Mouse (Mus musculus): ENCODE measurements around the gene Iqgap2.

The Iqgap2 gene

DNA sequence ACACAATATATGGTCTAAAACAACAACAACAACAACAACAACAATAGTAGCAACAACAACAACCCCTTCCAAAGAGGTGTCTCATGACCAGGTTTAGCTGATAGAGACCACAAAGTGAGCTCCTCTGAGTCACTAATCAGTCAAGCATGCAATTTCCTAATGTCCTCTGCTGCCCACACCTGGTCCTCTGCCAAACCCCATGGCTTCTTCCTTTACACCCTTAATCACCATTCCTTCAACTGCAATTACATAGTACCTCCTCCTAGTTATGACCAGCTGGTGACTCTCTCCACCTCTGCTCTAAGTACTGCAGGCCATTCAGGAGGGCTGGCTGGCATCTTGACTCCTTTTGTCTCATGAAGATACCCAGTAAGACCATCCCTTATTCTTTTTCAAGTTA, 60.0 kb downstream of the Iqgap2 start:
- no peak for DNase-seq (ENCODE audit: extremely low read depth, low read depth, low spot score)

DNA sequence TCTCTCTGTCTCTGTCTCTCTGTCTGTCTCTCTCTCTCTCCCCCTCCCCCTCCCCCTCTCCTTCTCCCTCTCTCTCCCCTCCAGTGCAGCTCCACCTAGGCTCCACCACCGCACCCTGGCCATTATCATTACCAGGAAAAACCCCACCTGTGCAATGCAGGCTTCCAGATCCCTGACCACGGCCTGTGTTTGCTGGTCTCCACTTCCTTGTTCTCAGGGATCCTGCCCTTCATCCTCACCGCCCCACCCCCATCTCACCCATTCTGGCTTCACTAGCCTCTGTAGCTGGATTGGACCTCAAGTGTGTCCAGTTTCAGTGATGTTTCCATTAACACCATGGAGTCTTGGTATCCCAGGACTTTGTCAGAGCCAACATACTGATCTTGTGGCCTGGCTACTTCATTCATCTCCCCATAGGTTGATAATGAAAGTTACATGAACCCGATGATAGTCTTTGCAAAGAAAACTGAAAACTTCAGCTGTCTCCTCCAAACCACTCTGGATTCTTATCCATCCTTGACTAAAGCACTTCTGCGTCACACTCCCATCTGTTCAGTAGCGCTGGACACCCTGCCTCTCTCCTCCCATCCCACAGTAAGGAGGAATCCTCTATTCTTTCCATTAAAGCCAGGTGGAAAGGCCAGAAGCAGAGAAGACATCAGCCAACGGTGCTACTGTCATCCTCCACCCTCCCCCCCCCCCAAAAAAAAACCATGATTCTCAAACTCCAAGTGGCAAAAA, 62.1 kb downstream of the Iqgap2 start:
- no peak for DNase-seq (ENCODE audit: extremely low read depth, low read depth, low spot score)

DNA sequence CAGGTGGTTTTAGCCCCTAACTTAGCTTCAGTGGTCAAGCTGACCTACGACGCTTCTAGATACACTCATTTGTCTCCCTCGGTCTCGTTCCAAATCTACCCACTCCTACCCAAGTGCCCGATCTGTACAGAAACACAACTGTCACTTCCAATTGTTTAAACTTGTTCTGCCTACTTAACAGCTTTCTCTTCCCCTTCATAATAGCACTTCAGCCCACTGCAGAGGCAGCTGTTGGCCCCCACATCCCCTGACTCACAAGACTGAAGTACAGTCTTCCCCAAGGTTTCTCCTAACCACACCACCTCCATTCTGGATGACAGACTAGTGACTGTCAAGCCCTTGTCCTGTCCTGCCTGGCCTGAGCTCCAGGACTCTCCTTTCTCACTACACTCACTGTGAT, 63.1 kb downstream of the Iqgap2 start:
- no peak for DNase-seq (ENCODE audit: extremely low read depth, low read depth, low spot score)

DNA sequence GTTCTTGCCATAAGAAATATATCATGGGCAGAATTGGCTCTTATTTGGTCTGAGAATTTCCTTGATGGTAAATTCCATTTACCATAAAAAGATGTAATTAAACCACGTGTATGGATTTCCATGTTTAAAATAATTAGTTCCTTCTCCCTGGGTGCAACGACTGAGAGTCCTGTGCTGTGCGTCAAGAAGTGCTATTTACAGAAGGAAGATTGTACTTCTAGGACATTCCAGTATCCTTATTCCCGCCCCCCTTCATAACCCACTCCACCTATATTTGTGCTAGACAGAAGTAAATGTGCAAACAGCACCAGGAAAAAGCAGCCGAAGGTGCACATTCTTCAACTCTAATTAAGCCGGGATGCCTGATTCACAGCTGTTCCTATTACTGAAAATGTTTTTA, 65.5 kb downstream of the Iqgap2 start:
- DNase-seq (ENCODE audit: extremely low read depth, low read depth, low spot score) = no peak

DNA sequence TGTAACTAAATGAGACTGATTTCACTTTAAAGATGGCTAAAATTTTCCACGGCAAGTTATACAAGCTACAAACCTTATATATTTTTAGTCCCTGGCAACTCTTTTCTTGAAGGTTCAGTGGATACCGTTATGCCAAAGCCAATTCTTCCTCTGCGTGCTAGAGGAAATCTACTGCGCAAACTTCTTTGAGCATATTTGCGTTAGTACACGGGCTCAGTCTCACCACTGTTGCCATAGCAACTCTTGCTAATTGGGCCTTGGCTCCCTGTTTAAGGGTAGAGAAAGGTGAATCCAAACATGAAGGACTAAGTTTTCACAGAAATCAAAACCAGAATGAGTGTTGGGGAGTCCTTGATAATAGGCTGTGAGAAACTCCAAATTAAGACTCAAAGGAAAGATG, 68.8 kb downstream of the Iqgap2 start:
- DNase-seq (ENCODE audit: extremely low read depth, low read depth, low spot score) = no peak

DNA sequence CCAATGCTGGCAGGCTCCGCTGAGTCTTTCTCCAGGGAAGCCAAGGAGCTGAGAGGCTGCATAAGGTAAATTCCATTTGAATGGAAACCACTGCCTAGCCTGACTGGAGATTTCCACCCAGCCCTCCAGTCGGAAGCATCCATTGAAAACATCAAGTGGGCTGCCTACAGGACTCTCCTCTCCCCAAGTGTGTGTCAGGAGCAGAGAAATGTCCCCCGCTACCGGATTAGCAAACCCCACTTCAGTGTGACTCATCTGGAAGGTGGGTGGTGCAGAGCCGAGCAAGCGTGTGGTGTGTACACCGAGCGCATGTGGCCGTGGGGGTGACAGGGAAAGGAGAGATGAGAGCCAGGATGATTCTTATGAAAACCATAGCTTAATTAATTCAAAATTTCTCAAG, 71.7 kb downstream of the Iqgap2 start:
- DNase-seq (ENCODE audit: extremely low read depth, low read depth, low spot score) = no peak

DNA sequence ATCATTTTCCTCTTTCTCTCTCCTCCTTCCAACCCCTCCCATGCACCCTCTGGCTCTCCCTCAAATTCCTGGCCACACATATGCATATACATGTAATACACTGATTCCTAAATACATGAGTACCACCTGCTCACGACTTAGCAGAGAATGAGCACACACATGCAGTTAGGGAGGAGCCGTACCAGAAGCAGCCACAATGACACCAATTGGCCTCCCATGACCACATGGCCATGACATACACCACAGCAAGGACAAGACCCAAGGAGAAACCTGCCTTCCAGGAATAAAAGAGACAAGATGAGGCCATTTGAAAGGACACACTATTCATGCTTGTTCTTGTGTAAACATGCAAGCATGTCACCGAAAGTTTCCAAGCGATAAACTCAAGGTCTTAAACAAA, 72.8 kb downstream of the Iqgap2 start:
- no peak for DNase-seq (ENCODE audit: extremely low read depth, low read depth, low spot score)

DNA sequence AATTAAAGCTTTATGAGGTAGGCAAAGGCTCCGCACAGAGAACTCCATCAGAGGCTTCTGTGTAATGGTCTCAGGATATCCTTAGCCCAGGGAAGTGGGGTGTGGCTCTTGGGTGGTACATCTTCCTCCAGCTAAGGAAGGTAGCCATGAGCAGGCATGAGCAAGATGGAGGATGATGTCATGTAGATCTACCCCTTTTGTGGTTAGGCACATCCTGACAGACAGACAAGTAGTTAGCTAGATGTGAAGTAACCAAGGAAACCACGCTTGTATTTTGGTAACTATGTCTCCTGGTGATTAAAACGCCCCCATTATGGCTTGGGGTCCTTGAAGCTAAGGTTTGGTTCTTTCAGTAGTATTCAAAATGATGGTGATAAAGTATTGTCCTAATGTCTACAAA, 78.1 kb downstream of the Iqgap2 start:
- no peak for DNase-seq (ENCODE audit: extremely low read depth, low read depth, low spot score)

DNA sequence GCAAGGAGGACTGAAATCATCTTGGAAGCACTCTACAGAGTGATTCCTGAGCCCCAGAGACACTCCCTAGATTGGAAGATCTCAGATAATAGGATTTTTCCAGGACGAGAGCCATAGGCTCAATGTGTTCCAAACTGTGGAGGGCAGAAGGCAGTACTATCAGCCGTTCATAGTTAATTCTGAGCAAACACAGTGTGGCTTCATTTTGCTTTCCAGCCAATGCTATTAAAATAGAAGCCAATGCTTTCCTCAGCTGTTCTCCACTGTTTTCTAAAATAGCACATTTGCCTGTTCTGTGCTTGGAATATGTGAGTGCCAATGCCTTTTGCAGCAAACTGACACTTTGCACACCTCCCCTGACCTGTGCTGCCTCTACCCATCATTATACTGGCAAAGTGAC, 80.9 kb downstream of the Iqgap2 start:
- no peak for DNase-seq (ENCODE audit: extremely low read depth, low read depth, low spot score)

DNA sequence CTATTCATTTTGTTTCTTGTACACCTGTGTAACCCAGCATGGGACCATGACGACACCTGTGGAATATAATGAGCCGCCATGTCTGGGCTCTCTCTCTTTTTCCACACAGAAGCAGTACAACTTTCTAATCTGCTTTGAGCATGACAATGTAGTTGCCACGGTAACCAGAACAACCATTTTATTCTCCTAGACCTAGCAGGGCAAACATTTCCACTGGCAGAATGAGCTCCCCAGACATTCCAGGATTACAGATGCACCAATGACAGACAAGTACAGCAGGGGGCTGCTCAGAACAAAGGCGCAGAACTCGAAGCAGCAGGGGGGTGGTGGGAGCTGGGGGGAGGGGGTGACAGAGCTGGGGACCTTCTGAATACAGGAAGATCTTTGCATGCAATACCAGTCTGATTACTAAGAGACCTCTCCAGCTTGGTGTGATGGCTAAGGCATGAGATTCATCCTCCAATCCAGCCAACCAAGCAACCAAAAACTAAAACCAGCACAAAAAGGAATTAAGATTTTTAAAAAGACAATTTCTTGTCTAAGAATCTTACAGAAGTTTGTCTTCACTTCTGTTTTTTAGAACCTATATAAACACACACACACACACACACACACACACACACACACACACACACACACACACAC, 84.5 kb downstream of the Iqgap2 start:
- DNase-seq (ENCODE audit: extremely low read depth, low read depth, low spot score) = no peak

DNA sequence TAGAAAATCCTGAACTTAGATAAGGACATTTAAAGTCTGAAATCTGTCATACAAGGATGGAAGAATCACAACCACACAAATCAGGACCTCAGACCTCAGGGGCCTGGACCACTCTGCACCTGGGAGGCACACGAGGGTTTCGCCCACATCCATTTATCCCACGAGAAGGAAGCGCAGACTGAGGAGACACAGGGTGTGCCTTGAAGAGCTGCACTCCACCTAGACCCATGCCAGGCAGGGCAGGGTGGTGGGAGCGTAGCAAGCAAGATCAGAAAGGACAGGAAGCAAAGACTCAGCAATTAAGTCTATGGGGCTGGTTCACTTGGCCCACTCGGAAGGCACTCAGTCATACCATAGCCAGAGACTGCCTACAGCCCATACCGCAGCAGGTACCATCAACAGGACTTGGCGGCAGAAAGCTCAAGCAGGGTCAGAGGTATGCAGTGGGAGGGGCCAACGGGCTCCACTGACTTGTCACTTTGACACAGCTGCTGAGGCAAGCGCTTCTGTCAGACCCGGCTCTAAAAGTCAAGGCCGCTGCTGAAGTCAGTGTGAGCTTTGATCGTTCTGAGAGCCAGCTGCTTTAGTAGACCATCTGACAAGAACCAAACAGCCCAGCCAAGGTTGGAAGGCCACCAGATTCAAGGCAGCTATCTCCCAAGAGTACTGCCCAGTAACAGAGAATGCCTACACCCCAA, 86.1 kb downstream of the Iqgap2 start:
- no peak for DNase-seq (ENCODE audit: extremely low read depth, low read depth, low spot score)

DNA sequence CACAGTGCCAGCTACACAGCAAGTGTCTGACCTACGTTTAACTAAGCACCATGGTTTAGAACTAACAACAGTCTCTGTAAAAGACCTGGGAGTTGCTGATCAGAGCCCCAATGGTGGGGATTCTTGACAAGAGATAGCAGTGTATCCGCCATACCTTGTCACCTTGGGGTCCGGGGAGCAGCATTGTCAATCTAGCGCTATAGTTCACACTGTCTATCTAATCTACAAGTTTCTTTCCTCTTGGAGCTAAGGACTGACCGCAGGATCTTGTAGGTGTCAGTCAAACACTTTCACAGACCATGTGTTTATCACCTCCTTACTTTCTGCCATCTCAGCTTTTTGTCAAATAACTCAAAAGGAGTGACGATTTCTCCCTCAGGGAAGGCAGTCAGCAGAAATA, 87.6 kb downstream of the Iqgap2 start:
- DNase-seq (ENCODE audit: extremely low read depth, low read depth, low spot score) = no peak

DNA sequence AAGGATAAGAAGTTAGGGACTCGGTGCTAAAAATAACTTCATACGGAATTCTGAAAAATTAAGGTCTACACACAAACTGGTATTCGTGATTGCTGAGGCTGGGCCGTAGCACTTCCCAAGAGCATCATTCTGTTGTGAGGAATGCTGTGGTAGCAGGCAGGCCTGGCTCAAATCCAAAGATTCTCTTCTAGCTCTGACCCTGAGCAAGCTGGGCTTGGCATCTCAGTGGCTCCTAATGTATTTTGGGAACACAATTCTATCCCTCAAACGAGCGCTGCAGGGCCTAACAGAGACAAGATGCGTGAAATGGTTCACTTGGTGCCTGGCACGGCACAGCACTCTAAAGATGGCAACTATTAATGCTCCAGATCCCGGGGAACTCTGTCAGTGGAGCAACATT, 90.8 kb downstream of the Iqgap2 start:
- DNase-seq (ENCODE audit: extremely low read depth, low read depth, low spot score) = no peak

DNA sequence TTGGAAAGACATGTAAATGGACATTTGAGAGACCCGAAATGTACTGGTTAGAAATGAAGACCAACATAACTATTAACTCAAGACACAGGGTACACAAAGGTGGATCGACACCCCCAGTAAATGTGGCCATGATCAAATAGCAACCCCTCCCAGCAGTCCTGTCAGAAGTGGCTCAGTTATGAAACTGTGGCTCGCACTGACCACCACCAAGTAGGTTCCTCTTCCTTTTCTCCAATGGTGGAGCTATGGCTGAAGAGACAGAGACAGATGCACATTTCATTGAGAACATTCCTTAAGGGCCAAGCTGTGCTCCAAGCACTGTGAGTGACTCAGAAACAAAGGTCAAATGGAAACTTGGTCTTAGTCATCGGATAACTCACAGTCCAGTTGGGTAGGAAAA, 92.4 kb downstream of the Iqgap2 start:
- no peak for DNase-seq (ENCODE audit: extremely low read depth, low read depth, low spot score)

DNA sequence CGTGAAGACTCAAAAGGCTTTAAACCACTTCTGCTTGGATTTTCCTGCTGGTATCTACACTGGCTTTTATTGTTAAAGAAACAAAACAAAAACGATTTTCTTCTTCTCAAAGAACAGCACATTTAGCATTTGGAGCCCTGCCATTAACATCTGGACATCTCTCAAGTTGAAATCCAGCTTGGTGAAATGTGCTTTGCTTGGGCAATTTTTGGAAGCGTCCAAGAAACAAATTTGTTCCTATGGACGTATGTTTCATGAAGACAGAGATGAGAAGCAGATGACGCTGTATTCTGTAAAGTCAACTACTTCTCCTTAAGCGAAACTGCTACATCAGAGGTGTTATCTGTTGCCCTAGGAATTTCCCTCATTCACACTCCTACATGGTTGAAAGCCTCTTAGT, 93.0 kb downstream of the Iqgap2 start:
- no peak for DNase-seq (ENCODE audit: extremely low read depth, low read depth, low spot score)

DNA sequence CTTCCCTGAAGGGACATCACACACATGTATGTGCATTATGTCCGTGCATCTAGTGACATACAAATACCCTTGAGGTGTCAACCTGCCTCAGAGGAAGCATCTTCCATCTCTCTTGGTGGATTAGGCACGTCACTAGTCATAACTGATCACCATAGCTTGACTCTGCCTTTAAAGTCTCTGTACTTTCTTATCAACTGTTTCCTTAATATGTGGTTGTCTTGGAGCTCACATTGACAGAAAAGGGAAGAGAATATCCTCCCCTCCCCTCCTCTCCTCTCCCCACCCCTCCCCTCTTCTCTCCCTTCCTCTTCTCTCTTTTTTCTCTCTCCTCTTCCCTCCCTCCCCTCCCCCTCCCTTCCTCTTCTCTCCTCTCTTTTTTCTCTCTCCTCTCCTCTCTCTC, 94.2 kb downstream of the Iqgap2 start:
- no peak for DNase-seq (ENCODE audit: extremely low read depth, low read depth, low spot score)

DNA sequence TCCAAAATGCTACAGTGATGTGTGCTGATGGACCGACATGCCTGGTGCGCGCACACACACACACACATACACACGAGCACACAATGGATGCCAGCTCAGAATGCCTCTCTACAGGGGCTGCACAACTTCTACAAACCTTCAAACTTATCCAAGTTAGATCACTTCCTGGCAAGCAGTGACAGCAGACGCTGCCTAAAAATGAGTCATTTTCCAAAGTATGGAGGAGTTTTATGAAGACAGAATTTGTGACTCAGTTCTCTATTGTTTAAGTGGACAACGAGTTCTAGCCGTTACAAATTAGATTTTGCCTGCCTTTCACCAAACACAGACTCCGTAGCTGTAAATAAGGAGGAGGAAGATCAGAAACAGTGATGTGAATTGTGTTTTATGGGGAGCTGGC, 97.4 kb downstream of the Iqgap2 start:
- DNase-seq (ENCODE audit: extremely low read depth, low read depth, low spot score) = no peak

DNA sequence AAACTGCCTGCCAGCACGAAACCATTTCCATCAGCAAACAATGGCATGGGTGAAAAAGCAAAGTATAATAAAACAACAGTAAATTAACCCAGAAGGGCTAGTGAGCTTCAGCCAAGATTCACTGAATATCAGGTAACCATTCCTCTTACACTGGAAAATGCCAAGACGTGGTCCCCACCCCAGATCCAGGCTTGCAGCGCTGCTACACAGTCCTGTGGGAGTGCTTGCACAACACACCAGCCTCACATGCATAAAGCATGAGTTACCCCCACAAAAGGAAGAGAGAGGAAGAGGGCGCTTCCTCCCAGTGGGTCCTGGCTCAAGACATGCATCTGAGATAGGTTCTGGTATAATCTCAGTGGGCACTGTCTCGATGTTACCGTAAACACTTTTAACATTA, 100.8 kb downstream of the Iqgap2 start:
- DNase-seq (ENCODE audit: extremely low read depth, low read depth, low spot score) = no peak

DNA sequence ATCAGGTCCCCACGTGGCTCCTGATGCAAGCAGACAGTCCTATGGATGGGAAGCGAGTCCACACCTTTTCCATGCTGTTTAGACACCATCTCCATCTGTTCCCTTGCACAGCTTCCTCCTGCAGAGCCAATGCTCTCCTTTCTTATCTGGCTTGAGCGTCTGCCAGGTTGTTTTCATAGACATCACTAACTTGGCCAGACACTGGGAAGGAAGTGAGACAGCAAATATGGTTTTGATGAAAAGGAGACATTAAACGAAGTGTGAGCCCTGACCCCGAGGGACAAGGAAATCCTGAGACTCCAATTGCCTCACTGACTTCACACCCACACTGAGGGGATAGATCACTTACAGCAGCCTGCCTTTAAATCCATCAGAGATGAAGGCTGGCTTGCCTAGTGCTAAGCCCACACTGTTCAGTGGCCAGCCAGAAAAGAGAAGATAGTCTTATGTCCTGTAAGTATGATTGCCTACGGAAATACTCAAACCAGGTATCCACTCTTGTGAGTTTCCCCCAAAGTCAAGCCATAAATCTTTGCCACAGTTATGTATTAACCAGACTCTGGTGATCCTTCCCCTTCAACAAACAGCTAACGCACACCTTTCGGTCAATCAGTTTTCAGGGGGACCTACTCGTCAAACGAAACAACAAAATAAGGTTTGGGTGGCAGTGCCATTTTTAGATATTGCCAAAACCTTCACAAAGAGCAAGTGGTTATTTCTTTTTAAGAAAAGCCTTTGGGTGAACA, 102.9 kb downstream of the Iqgap2 start:
- DNase-seq (ENCODE audit: extremely low read depth, low read depth, low spot score) = no peak

DNA sequence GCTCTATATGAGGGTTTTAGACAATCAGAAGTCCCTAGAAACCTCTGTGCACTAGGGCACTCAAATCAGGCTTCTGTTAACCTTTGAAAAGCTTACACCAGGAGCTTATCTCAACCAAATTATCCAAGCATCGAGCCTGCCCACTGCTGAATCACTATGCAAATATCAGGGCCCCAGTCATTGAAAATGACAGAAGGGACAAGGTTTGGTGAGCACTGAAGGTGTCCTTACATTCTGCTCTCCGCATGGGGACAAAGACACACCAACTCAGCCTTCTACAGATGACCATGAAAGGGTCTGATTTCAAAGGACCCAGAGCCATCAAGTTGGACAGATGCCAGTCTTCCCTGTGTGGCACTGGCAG, 108.8 kb downstream of the Iqgap2 start:
- no peak for DNase-seq (ENCODE audit: extremely low read depth, low read depth, low spot score)

DNA sequence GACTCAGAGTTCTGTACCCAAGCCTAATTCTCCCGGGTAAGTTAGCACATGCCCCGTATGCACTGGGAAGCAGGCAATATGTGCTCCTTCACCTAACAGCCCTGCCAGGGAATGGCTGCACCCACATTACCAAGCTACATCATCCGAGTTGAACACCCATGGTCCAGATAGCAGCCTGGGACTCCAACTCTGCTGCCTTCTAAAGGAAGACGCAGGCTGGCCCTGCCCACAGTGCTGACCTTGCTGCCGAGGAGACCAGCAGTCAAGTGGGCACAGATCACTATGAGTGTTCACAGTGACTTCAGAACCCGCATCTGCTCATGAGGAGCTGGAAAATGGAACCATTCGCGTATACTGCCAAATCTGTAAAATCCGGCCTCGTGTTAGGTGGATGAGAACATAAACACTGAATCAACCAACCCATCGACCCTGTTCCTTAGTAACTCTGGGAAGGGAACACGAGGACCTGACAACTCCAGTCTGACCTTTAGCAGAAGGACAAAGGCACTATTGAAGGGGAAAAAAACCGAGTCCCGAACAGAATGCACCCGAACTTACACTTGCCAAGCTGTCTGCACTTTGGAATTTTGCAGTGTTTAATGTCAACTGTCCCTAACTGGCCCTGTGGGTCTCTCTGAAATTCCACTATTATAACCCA, 109.3 kb downstream of the Iqgap2 start:
- no peak for DNase-seq (ENCODE audit: extremely low read depth, low read depth, low spot score)
